Comparison of ENCODE assay signal across 8 mouse cellular contexts in the genomic region with DNA sequence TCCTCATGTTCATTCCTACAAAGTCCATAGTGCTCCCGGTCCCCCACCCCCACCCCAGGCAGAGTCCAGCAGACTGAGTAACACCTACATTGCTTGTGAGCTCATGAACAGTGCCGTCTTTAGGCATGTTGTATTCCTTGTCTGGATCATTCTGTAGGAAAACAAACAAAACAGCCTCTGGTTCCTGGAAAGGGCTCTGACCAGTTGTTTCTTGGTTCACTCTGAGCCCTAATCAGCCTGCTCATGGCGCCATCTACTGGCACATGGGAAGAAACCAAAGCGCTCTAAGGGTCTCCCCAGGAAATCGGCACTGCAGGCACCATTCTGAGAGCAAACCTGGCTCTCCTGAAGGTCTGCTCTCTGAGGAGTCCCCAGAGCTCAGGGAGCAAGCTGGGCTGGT. TPM values are rescaled to one million over a fixed set of nuclear protein-coding genes. Genes with fewer than 3 reads are reported as not detected.
A peak's percentile ranks its signal among the peaks of the same experiment; 100 is the strongest.
DNase-seq lines count a peak whose midpoint lies in the region; ATAC-seq and TF ChIP-seq lines count a peak whose summit lies in the region.

No protein-coding gene starts in this region.

- H3K9me3 ChIP-seq in forebrain, postnatal 0 days (ENCODE audit: low read length) = no peaks in the 10 kb centered on the region
- no peaks in the 10 kb centered on the region for H3K9me3 ChIP-seq in midbrain, postnatal 0 days (ENCODE audit: low read length)

- no peaks in the 10 kb centered on the region for H3K27me3 ChIP-seq in forebrain, postnatal 0 days (ENCODE audit: insufficient read depth, low read length)
- no peaks in the 10 kb centered on the region for H3K27me3 ChIP-seq in midbrain, postnatal 0 days (ENCODE audit: insufficient read depth, low read length)

- peak; percentile 76 for ATAC-seq in forebrain, postnatal 0 days
- ATAC-seq in midbrain, postnatal 0 days (ENCODE audit: low FRiP score) = no peak

- no peak overlapping the region for H3K4me2 ChIP-seq in forebrain, postnatal 0 days (ENCODE audit: low read depth)
- H3K4me2 ChIP-seq in midbrain, postnatal 0 days (ENCODE audit: low read depth, low read length, poor library complexity, severe bottlenecking) = no peak overlapping the region

- WGBS in forebrain, postnatal 0 days = 30% methylated on average over 5 of the region's 5 CpGs
- 29% methylated on average over 5 of the region's 5 CpGs for WGBS in large intestine, adult 2 months
- WGBS in midbrain, postnatal 0 days = 36% methylated on average over 5 of the region's 5 CpGs

- TF ChIP-seq CTCF in forebrain, postnatal 0 days (IDR thresholded peaks at IDR 0.05; ENCODE audit: low read depth) = peak; percentile 78
- peak; percentile 81 for TF ChIP-seq CTCF in midbrain, postnatal 0 days (IDR thresholded peaks at IDR 0.05)

- no peaks in the 10 kb centered on the region for H3K4me1 ChIP-seq in forebrain, postnatal 0 days (ENCODE audit: insufficient read depth)
- H3K4me1 ChIP-seq in midbrain, postnatal 0 days (ENCODE audit: insufficient read depth, low read length) = no peaks in the 10 kb centered on the region

- no peak overlapping the region for H3K27ac ChIP-seq in forebrain, postnatal 0 days (ENCODE audit: low read depth, low read length)
- H3K27ac ChIP-seq in midbrain, postnatal 0 days (ENCODE audit: low read depth, low read length) = no peak overlapping the region

- no peak overlapping the region for H3K4me3 ChIP-seq in forebrain, postnatal 0 days (ENCODE audit: low read depth, low read length)
- no peak overlapping the region for H3K4me3 ChIP-seq in midbrain, postnatal 0 days (ENCODE audit: low read depth, low read length)

- H3K36me3 ChIP-seq in forebrain, postnatal 0 days (ENCODE audit: insufficient read depth) = peaks cover 83% of the 10 kb centered on the region
- H3K36me3 ChIP-seq in midbrain, postnatal 0 days (ENCODE audit: insufficient read depth, low read length) = peaks cover 88% of the 10 kb centered on the region

- DNase-seq in layer of hippocampus, postnatal 10 days (ENCODE audit: low spot score in 2 of 2) = peak; percentile 62 to 66
- DNase-seq in layer of hippocampus, adult 9-10 months (ENCODE audit: low spot score) = no peak
- DNase-seq in ES-CJ7 (ENCODE audit: low read depth, low spot score) = peak; percentile 81
- peak; percentile 69 for DNase-seq in adrenal gland, postnatal 14 days
- peak; percentile 77 for DNase-seq in forebrain, postnatal 0 days
- DNase-seq in large intestine, adult 2 months (ENCODE audit: low read depth, low spot score) = peak; percentile 59
- DNase-seq in midbrain, postnatal 0 days (ENCODE audit: low spot score) = peak; percentile 86
- no peak for DNase-seq in ovary, postnatal 14 days (ENCODE audit: low spot score)

- no peak overlapping the region for H3K9ac ChIP-seq in forebrain, postnatal 0 days
- no peak overlapping the region for H3K9ac ChIP-seq in midbrain, postnatal 0 days (replicated peaks; ENCODE audit: low read length, poor library complexity, severe bottlenecking)

RNA-seq across cellular contexts. Expression of gene Exoc7, which starts 12.7 kb away (rescaled TPM):
- total RNA-seq in layer of hippocampus, postnatal 10 days (2021) = 10 to 100 TPM; 84.6 to 97.9 TPM
- total RNA-seq in adrenal gland, postnatal 14 days (2021) = 50.5 and 62.8 TPM in 2 replicates
- total RNA-seq in forebrain, postnatal 0 days (2014; rRNA removed) = 91.9 and 103 TPM in 2 replicates
- polyA plus RNA-seq in forebrain, postnatal 0 days (2015; fragmentation: Nextera tagmentation; extraction: Ambion mirVana) = 133 and 144 TPM in 2 replicates
- 19.8 and 24.3 TPM in 2 replicates for polyA plus RNA-seq in large intestine, adult 2 months (2012; rRNA removed)
- total RNA-seq in midbrain, postnatal 0 days (2014; rRNA removed) = 81.0 and 101 TPM in 2 replicates
- 144 and 149 TPM in 2 replicates for polyA plus RNA-seq in midbrain, postnatal 0 days (2015; fragmentation: Nextera tagmentation; extraction: Ambion mirVana)

RNA-seq across cellular contexts. Expression of gene Galr2, which starts 13.6 kb away (rescaled TPM):
- not detected for total RNA-seq in layer of hippocampus, postnatal 10 days (2021)
- total RNA-seq in adrenal gland, postnatal 14 days (2021) = not detected in 2 replicates
- not detected in 2 replicates for total RNA-seq in forebrain, postnatal 0 days (2014; rRNA removed)
- polyA plus RNA-seq in forebrain, postnatal 0 days (2015; fragmentation: Nextera tagmentation; extraction: Ambion mirVana) = 0.20 and 0.36 TPM in 2 replicates
- 13.1 and 15.3 TPM in 2 replicates for polyA plus RNA-seq in large intestine, adult 2 months (2012; rRNA removed)
- 0.47 TPM in 1 of 2 replicates, not detected in the other for total RNA-seq in midbrain, postnatal 0 days (2014; rRNA removed)
- 0.36 and 0.54 TPM in 2 replicates for polyA plus RNA-seq in midbrain, postnatal 0 days (2015; fragmentation: Nextera tagmentation; extraction: Ambion mirVana)

RNA-seq across cellular contexts. Expression of gene Srp68, which starts 20.3 kb away (rescaled TPM):
- 10 to 100 TPM; 50.5 to 51.9 TPM for total RNA-seq in layer of hippocampus, postnatal 10 days (2021)
- total RNA-seq in adrenal gland, postnatal 14 days (2021) = 63.1 and 70.4 TPM in 2 replicates
- total RNA-seq in forebrain, postnatal 0 days (2014; rRNA removed) = 18.5 and 24.5 TPM in 2 replicates
- 42.4 and 51.3 TPM in 2 replicates for polyA plus RNA-seq in forebrain, postnatal 0 days (2015; fragmentation: Nextera tagmentation; extraction: Ambion mirVana)
- polyA plus RNA-seq in large intestine, adult 2 months (2012; rRNA removed) = 64.2 and 66.9 TPM in 2 replicates
- total RNA-seq in midbrain, postnatal 0 days (2014; rRNA removed) = 17.7 and 27.3 TPM in 2 replicates
- 47.9 and 50.9 TPM in 2 replicates for polyA plus RNA-seq in midbrain, postnatal 0 days (2015; fragmentation: Nextera tagmentation; extraction: Ambion mirVana)

RNA-seq across cellular contexts. Expression of gene Foxj1, which starts 40.9 kb away (rescaled TPM):
- 10 to 100 TPM in 1 of 2 experiments, 1 to 10 TPM in 1; 9.5 to 10.4 TPM for total RNA-seq in layer of hippocampus, postnatal 10 days (2021)
- total RNA-seq in adrenal gland, postnatal 14 days (2021) = 0.23 and 0.30 TPM in 2 replicates
- total RNA-seq in forebrain, postnatal 0 days (2014; rRNA removed) = 24.8 and 37.6 TPM in 2 replicates
- 15.7 and 19.9 TPM in 2 replicates for polyA plus RNA-seq in forebrain, postnatal 0 days (2015; fragmentation: Nextera tagmentation; extraction: Ambion mirVana)
- 0.07 and 0.21 TPM in 2 replicates for polyA plus RNA-seq in large intestine, adult 2 months (2012; rRNA removed)
- total RNA-seq in midbrain, postnatal 0 days (2014; rRNA removed) = 24.1 and 37.5 TPM in 2 replicates
- polyA plus RNA-seq in midbrain, postnatal 0 days (2015; fragmentation: Nextera tagmentation; extraction: Ambion mirVana) = 9.6 and 12.1 TPM in 2 replicates

RNA-seq across cellular contexts. Expression of gene Evpl, which starts 56.4 kb away (rescaled TPM):
- under 1 TPM; 0.57 to 0.65 TPM for total RNA-seq in layer of hippocampus, postnatal 10 days (2021)
- 1.3 and 1.7 TPM in 2 replicates for total RNA-seq in adrenal gland, postnatal 14 days (2021)
- total RNA-seq in forebrain, postnatal 0 days (2014; rRNA removed) = 1.5 and 2.3 TPM in 2 replicates
- 0.49 and 1.1 TPM in 2 replicates for polyA plus RNA-seq in forebrain, postnatal 0 days (2015; fragmentation: Nextera tagmentation; extraction: Ambion mirVana)
- polyA plus RNA-seq in large intestine, adult 2 months (2012; rRNA removed) = 6.9 and 8.5 TPM in 2 replicates
- total RNA-seq in midbrain, postnatal 0 days (2014; rRNA removed) = 3.3 and 4.9 TPM in 2 replicates
- polyA plus RNA-seq in midbrain, postnatal 0 days (2015; fragmentation: Nextera tagmentation; extraction: Ambion mirVana) = 1.9 and 2.3 TPM in 2 replicates

Comparison
In these comparisons a context has a peak if more than half of its experiments do, and no peak if none do; other contexts are left out.
1. DNase-seq: peak in layer of hippocampus, postnatal 10 days (2 of 2), ES-CJ7 (single experiment), adrenal gland, postnatal 14 days (single experiment), forebrain, postnatal 0 days (single experiment), large intestine, adult 2 months (single experiment) and midbrain, postnatal 0 days (single experiment); none in layer of hippocampus, adult 9-10 months (single experiment) and ovary, postnatal 14 days (single experiment).